Mouse (Mus musculus): ENCODE results near the gene Fhad1. TPM values are rescaled to one million over a fixed set of nuclear protein-coding genes. Genes with fewer than 3 reads are reported as not detected.

Fhad1 gene
- polyA plus RNA-seq, 1 experiment from 2014 or later: 5.4 TPM

DNA sequence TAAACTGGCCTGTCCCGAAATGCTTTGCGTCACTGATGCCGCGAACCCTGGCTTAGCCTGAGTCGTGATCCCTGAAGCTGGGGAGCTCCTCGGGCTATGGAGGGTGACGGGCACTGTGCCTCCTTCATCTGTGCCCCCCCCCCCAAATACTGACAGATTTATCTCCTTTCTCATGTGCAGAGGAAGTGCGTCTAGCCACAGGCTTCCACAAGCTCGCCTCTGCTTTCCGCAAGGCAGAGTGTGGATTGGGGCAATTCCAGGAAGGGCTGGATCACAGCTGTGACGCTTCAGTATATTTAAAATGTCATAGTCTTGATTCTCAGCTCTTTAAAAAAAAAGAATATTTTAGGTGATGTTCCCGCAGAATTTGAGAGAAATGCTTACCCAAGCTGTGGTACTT, 119.1 kb downstream of the Fhad1 start:
- H3K9ac ChIP-seq: no peak overlapping the region
- no peaks in the 10 kb centered on the region for H3K9me3 ChIP-seq (ENCODE audit: control insufficient read depth, low read length)
- no peak overlapping the region for H3K27ac ChIP-seq
- no peaks in the 10 kb centered on the region for H3K36me3 ChIP-seq (replicated peaks; ENCODE audit: control insufficient read depth, insufficient read depth)
- no peak overlapping the region for H3K4me2 ChIP-seq (replicated peaks)
- no peaks in the 10 kb centered on the region for H3K27me3 ChIP-seq (ENCODE audit: control insufficient read depth, insufficient read depth, low read length)
- WGBS: 84% methylated on average over 12 of the region's 12 CpGs
- DNase-seq (ENCODE audit: low spot score) (no peak), ATAC-seq (ENCODE audit: low FRiP score) (no peak)
- H3K4me3 ChIP-seq (replicated peaks; ENCODE audit: low read length): no peak overlapping the region
- peaks cover 45% of the 10 kb centered on the region for H3K4me1 ChIP-seq (replicated peaks; ENCODE audit: control insufficient read depth, insufficient read depth, low read length)

DNA sequence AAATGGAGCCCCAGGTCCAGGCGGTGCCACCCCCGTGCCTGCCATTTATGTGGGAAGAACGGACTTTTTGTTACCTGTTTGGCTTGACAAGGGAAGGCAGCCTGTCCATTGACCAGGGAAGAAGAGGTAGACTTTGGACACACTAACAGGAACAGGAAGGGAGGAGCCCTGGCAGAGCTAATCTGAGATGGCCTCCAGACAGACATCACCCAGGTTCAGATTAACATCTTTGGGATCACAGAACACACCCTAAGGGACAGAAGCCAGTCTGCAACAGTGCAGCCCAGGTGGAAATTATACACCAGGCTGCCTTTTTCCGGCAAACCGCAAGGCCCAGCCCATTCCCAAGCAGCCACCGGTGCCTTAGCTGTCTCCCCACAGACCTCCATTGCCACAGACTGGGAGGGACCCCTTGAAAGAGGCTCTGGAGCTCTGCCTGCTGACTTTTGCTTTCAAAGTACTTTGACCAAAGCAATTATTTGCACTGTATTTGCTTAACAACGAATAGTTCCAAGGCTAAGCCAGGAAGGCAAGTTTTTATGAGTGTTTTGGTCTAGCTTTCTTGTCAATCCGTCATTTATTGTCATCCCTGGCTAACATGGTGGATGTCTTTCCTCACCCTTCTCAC, 121.6 kb downstream of the Fhad1 start:
- peaks cover 21% of the 10 kb centered on the region for H3K4me1 ChIP-seq (replicated peaks; ENCODE audit: control insufficient read depth, insufficient read depth, low read length)
- DNase-seq (ENCODE audit: low spot score): no peak
- no peak overlapping the region for H3K4me2 ChIP-seq (replicated peaks)
- no peak for ATAC-seq (ENCODE audit: low FRiP score)
- no peak overlapping the region for H3K9ac ChIP-seq
- H3K27ac ChIP-seq: no peak overlapping the region
- H3K4me3 ChIP-seq (replicated peaks; ENCODE audit: low read length): no peak overlapping the region
- H3K36me3 ChIP-seq (replicated peaks; ENCODE audit: control insufficient read depth, insufficient read depth): no peaks in the 10 kb centered on the region
- no peaks in the 10 kb centered on the region for H3K27me3 ChIP-seq (ENCODE audit: control insufficient read depth, insufficient read depth, low read length)
- no peaks in the 10 kb centered on the region for H3K9me3 ChIP-seq (ENCODE audit: control insufficient read depth, low read length)
- WGBS: 88% methylated on average over 8 of the region's 8 CpGs

DNA sequence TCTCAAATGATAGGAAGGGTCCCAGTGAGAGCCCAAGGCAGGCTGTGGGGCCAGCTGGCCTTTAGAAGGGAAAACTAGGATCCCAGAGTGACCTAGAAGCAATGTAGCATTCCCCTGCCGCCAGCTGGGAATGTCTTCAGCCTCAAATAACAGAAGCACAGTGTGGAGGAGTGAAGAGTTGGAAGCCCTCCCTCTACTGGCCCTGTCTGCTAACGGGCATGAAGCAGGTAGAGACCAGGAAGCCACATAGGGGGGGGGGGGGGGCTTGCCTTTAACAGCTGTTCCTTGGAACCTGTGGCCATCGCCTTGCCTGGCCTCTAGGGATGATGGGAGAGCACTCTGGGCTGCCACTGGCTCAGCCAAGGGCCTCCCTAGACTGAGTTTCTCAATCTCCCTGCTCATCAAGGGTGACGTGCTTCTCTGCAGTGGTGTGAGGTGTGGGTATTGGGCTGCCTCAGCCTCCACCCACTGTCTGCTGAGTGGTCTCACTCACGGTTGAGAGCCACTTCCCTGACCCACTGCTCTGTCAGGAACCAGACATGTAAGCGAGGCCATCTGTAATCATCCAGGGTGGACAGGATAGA, 128.4 kb downstream of the Fhad1 start:
- Histone ChIP-seq H3K4me1 (replicated peaks; ENCODE audit: control insufficient read depth, insufficient read depth, low read length) (no peaks in the 10 kb centered on the region), H3K27ac (no peak overlapping the region), H3K9ac (no peak overlapping the region), H3K27me3 (ENCODE audit: control insufficient read depth, insufficient read depth, low read length) (no peaks in the 10 kb centered on the region), H3K9me3 (ENCODE audit: control insufficient read depth, low read length) (no peaks in the 10 kb centered on the region), H3K4me3 (replicated peaks; ENCODE audit: low read length) (no peak overlapping the region), H3K36me3 (replicated peaks; ENCODE audit: control insufficient read depth, insufficient read depth) (no peaks in the 10 kb centered on the region), H3K4me2 (replicated peaks) (no peak overlapping the region)
- WGBS: 47% methylated on average over 6 of the region's 6 CpGs
- no peak for DNase-seq (ENCODE audit: low spot score)
- no peak for ATAC-seq (ENCODE audit: low FRiP score)

DNA sequence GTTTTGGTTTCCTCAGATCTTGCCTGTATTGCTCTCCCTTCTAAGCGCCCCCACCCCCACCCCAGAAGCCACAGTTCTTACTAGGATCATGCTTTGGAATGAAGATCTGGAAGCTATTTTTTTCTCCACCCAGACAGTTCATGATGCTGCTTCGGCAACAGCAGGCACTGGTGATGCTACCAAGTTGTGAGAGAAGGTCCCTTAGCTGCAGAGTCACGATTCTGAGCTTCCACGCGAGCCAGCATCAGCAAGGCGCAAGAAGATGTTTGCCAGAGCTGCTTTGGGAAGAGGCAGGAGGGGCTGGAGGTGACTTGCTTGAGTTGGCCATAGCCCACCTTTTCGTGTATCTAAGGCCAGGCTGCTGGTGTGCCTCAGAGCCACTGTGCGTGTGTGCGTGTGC, 129.4 kb downstream of the Fhad1 start:
- H3K4me2 ChIP-seq (replicated peaks): no peak overlapping the region
- H3K4me1 ChIP-seq (replicated peaks; ENCODE audit: control insufficient read depth, insufficient read depth, low read length): no peaks in the 10 kb centered on the region
- 83% methylated on average over 9 of the region's 9 CpGs for WGBS
- no peak overlapping the region for H3K9ac ChIP-seq
- H3K27me3 ChIP-seq (ENCODE audit: control insufficient read depth, insufficient read depth, low read length): no peaks in the 10 kb centered on the region
- DNase-seq (ENCODE audit: low spot score): no peak
- no peaks in the 10 kb centered on the region for H3K36me3 ChIP-seq (replicated peaks; ENCODE audit: control insufficient read depth, insufficient read depth)
- no peak overlapping the region for H3K4me3 ChIP-seq (replicated peaks; ENCODE audit: low read length)
- no peak overlapping the region for H3K27ac ChIP-seq
- no peaks in the 10 kb centered on the region for H3K9me3 ChIP-seq (ENCODE audit: control insufficient read depth, low read length)
- ATAC-seq (ENCODE audit: low FRiP score): no peak

DNA sequence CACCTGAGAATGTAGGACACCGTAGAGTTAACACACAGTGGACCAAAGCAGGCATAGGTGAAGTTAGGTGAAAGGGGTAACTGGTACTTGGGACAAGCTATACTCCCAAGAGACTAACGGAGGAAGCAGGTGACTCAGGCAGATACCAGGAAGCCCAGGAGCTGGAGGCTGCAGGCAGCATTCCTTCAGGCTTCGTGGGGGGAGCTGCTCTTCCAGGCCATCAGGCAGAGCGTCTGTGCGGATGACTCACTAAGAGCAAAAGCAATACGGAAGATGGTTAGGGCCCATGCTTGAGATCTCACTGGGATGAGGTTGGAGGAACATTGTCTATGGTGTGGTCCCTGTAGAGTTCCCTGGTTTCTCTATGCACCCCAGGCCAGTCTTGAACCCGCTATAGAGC, 132.0 kb downstream of the Fhad1 start:
- Histone ChIP-seq H3K9ac (no peak overlapping the region), H3K36me3 (replicated peaks; ENCODE audit: control insufficient read depth, insufficient read depth) (no peaks in the 10 kb centered on the region), H3K27ac (no peak overlapping the region), H3K4me2 (replicated peaks) (no peak overlapping the region), H3K9me3 (ENCODE audit: control insufficient read depth, low read length) (no peaks in the 10 kb centered on the region), H3K4me1 (replicated peaks; ENCODE audit: control insufficient read depth, insufficient read depth, low read length) (no peaks in the 10 kb centered on the region), H3K27me3 (ENCODE audit: control insufficient read depth, insufficient read depth, low read length) (no peaks in the 10 kb centered on the region), H3K4me3 (replicated peaks; ENCODE audit: low read length) (no peak overlapping the region)
- ATAC-seq (ENCODE audit: low FRiP score): no peak
- DNase-seq (ENCODE audit: low spot score): no peak
- WGBS: 92% methylated on average over 7 of the region's 7 CpGs

DNA sequence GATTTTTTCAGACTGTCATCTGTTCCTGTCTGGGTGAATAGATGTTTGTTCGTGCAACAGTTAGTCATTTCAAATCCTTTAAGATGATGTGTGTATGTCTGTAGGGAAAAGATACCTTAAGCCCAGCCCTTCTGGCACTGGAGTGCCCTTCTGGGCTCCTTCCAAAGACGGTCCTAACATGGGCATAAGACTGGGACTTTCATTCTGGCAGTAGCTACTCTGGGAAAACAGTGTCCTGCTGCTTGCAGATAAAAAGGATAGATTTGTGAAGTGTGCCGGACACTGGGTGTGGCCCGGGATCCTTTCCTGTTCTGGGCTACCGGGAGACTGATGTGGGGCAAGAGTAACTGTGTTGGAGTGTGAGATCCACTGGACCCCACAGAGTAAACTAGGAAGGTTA, 132.9 kb downstream of the Fhad1 start:
- H3K9me3 ChIP-seq (ENCODE audit: control insufficient read depth, low read length): no peaks in the 10 kb centered on the region
- DNase-seq (ENCODE audit: low spot score) (no peak), ATAC-seq (ENCODE audit: low FRiP score) (no peak)
- no peak overlapping the region for H3K9ac ChIP-seq
- H3K4me3 ChIP-seq (replicated peaks; ENCODE audit: low read length): no peak overlapping the region
- H3K36me3 ChIP-seq (replicated peaks; ENCODE audit: control insufficient read depth, insufficient read depth): no peaks in the 10 kb centered on the region
- no peaks in the 10 kb centered on the region for H3K27me3 ChIP-seq (ENCODE audit: control insufficient read depth, insufficient read depth, low read length)
- H3K4me2 ChIP-seq (replicated peaks): no peak overlapping the region
- H3K4me1 ChIP-seq (replicated peaks; ENCODE audit: control insufficient read depth, insufficient read depth, low read length): no peaks in the 10 kb centered on the region
- 72% methylated on average over 5 of the region's 5 CpGs for WGBS
- H3K27ac ChIP-seq: no peak overlapping the region

DNA sequence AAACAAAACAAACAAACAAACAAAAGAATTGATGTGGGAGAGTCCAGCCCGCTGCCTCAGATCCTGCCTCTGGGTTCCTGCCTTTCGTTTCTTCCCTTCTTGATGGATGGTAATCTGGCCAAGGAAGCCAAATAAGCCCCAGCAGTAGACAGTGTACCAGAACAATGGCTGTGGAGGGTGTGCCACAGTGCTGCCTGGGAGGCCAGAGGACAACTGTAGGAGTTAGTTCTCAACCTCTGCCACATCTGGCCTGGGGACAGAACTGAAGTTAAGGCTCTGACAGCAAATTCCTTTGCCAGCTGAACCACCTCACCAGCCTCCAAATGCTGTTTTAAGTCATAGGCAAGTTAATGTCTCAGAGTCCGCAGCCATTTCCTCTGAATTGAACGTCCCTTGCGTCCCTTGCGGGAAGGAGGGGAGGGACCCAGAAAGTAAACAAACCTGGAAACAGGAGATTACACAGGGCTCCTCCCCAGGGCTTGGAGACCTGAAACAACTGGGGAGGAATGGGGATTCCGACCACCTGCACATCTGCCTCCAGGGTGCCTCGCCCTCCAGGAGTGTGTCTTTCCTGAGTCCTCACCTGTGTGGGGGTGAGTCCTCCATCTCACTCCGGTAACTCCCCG, 133.5 kb downstream of the Fhad1 start:
- no peak overlapping the region for H3K4me3 ChIP-seq (replicated peaks; ENCODE audit: low read length)
- H3K4me1 ChIP-seq (replicated peaks; ENCODE audit: control insufficient read depth, insufficient read depth, low read length): no peaks in the 10 kb centered on the region
- H3K36me3 ChIP-seq (replicated peaks; ENCODE audit: control insufficient read depth, insufficient read depth): no peaks in the 10 kb centered on the region
- no peak overlapping the region for H3K9ac ChIP-seq
- no peak overlapping the region for H3K27ac ChIP-seq
- no peak for ATAC-seq (ENCODE audit: low FRiP score)
- no peaks in the 10 kb centered on the region for H3K9me3 ChIP-seq (ENCODE audit: control insufficient read depth, low read length)
- H3K4me2 ChIP-seq (replicated peaks): no peak overlapping the region
- DNase-seq (ENCODE audit: low spot score): no peak
- no peaks in the 10 kb centered on the region for H3K27me3 ChIP-seq (ENCODE audit: control insufficient read depth, insufficient read depth, low read length)
- 67% methylated on average over 10 of the region's 10 CpGs for WGBS

DNA sequence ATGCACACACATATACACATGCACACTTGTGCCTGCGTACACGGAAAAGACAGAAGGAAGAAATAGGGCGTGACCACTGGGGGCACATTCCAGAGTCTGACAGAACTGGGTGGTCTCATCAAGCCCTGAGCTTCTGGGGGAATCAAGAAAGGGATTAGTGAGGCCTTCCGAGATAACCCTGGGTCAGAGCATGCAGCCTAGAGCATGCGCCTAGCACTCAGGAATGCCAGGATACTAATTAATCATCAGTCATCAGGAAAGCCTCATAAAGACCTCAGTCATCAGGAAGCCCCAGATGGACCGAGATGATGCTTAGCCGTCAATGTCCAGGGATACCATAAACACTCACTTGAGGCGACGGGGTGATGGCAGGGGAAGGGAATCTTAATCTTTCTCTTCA, 135.0 kb downstream of the Fhad1 start:
- 71% methylated on average over 9 of the region's 9 CpGs for WGBS
- ATAC-seq (ENCODE audit: low FRiP score) (no peak), DNase-seq (ENCODE audit: low spot score) (no peak)
- no peak overlapping the region for H3K27ac ChIP-seq
- H3K4me2 ChIP-seq (replicated peaks): no peak overlapping the region
- H3K9ac ChIP-seq: no peak overlapping the region
- no peaks in the 10 kb centered on the region for H3K9me3 ChIP-seq (ENCODE audit: control insufficient read depth, low read length)
- no peaks in the 10 kb centered on the region for H3K27me3 ChIP-seq (ENCODE audit: control insufficient read depth, insufficient read depth, low read length)
- H3K4me3 ChIP-seq (replicated peaks; ENCODE audit: low read length): no peak overlapping the region
- H3K4me1 ChIP-seq (replicated peaks; ENCODE audit: control insufficient read depth, insufficient read depth, low read length): peaks cover 8% of the 10 kb centered on the region; the same call in 1 of the 2 replicates
- no peaks in the 10 kb centered on the region for H3K36me3 ChIP-seq (replicated peaks; ENCODE audit: control insufficient read depth, insufficient read depth)

DNA sequence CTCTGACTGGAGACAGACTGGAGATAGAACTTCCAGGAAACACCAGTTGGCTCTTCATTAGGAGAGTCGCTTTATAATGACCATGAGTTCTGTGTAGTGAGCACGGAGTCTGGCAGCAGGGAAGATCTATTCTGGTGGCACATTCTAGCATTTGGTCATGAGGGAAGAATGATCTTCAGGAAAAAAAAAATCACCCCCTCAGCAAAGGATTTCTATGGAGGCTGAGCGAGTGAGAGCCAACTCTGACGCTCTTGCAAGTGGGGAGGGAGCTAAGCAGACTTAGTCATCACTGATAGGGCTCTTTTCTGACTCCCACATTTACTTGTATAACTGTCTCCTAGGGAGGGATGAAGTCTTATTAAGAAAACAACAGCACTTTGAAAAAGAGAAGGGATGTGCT, 135.8 kb downstream of the Fhad1 start:
- WGBS: 81% methylated on average over 4 of the region's 4 CpGs
- Histone ChIP-seq H3K36me3 (replicated peaks; ENCODE audit: control insufficient read depth, insufficient read depth) (no peaks in the 10 kb centered on the region), H3K9ac (no peak overlapping the region), H3K4me1 (replicated peaks; ENCODE audit: control insufficient read depth, insufficient read depth, low read length) (peaks cover 8% of the 10 kb centered on the region; the same call in 1 of the 2 replicates), H3K9me3 (ENCODE audit: control insufficient read depth, low read length) (no peaks in the 10 kb centered on the region), H3K27me3 (ENCODE audit: control insufficient read depth, insufficient read depth, low read length) (no peaks in the 10 kb centered on the region), H3K27ac (no peak overlapping the region), H3K4me3 (replicated peaks; ENCODE audit: low read length) (no peak overlapping the region), H3K4me2 (replicated peaks) (no peak overlapping the region)
- ATAC-seq (ENCODE audit: low FRiP score) (no peak), DNase-seq (ENCODE audit: low spot score) (no peak)
